Mouse (Mus musculus): ENCODE data around the gene Reps1. TPM values are rescaled to one million over a fixed set of nuclear protein-coding genes. Genes with fewer than 3 reads are reported as not detected.

The Reps1 gene
- total RNA-seq (2014; fragmentation: Nextera tagmentation) (124 and 161 TPM in 2 replicates), total RNA-seq (2017) (36.7 and 37.6 TPM in 2 replicates), polyA plus RNA-seq (2012) (36.1 and 45.8 TPM in 2 replicates)

DNA sequence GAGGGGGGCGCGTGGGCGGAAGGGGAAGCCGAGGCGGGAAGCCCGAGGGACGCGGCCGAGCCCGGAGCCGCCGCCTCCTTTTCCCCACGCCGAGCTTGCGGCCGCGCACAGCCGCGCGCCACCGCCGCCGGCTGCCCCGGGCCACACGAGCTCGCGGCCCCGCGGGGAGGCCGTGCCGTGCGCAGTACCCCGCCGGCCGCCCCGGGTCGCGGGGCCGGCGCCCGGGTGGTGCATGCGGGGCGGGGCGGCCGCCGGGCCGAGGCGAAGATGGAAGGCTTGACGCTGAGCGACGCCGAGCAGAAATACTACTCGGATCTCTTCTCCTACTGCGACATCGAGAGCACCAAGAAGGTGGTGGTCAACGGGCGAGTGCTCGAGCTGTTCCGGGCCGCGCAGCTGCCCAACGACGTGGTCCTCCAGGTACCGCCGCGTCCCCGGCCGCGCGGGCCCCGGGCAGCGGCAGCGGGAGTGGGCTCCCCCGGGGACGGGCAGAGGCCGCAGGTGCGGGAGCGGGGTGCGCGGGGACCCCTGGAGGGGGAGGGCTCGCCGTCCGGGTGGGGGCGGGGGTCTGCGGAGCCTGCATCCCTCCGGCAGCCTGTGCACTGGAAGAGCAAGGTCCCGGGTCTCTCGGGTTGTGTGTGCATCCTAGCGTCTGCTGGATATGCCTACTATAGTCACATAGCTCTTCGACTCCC lies at the start of gene Reps1:
Gene Reps1 (plus strand): TSS at position 166 of the 695 bp plus-strand sequence.
- TF ChIP-seq TAL1 (conservative IDR thresholded peaks at IDR 0.05; ENCODE audit: low read depth, low read length) = no peak
- no peak for TF ChIP-seq CTCF (IDR thresholded peaks at IDR 0.05; ENCODE audit: low read depth, low read length)
- no peak for TF ChIP-seq GATA1 (IDR thresholded peaks at IDR 0.05; ENCODE audit: borderline replicate concordance, low read length)
- no peak for TF ChIP-seq POLR2AphosphoS5 (IDR thresholded peaks at IDR 0.05; ENCODE audit: insufficient replicate concordance, low read depth, low read length)
- no peak for TF ChIP-seq GATA2 (IDR thresholded peaks at IDR 0.05; ENCODE audit: borderline replicate concordance, low read depth, low read length)
- Histone ChIP-seq H3K36me3 (replicated peaks) (peaks cover 14% of the 10 kb centered on the region), H3K9me3 (replicated peaks) (no peaks in the 10 kb centered on the region), H3K4me3 (ENCODE audit: low read depth, low read length) (peak within 1 kb of the TSS; percentile 92), H3K27me3 (ENCODE audit: insufficient read depth, low read length) (no peaks in the 10 kb centered on the region; the same call in 1 of the 2 replicates), H3K4me1 (ENCODE audit: insufficient read depth, low read depth, low read length) (peaks cover 29% of the 10 kb centered on the region)
- 0 out of 2 replicates have a peak, but pooled peaks have one; percentile 11 for ATAC-seq (ENCODE audit: extremely low read depth, insufficient number of reproducible peaks, low FRiP score, poor library complexity, severe bottlenecking)
- DNase-seq (ENCODE audit: low spot score) = peak; percentile 42

DNA sequence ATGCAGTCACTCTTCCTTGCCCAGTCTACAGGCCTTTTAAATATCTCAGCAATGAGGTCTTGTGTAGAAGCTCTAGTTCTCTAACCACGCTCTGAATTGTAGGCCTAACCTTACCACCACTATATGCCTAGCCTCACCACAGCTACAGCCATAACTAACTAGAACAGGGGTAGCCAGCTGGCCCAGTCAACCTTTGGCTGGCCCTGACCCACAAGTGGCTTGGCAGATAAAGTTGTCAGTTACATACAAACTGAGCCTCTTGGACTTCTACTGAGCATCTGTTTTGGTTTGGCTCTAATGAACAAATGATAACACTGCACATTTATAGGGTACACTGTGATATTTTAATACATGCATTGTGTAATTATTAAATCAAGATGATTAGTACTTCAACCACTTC lies 48.9 kb upstream of the Reps1 start:
- no peak for TF ChIP-seq CTCF (IDR thresholded peaks at IDR 0.05; ENCODE audit: low read depth, low read length)
- no peak for TF ChIP-seq GATA2 (IDR thresholded peaks at IDR 0.05; ENCODE audit: borderline replicate concordance, low read depth, low read length)
- TF ChIP-seq TAL1 (conservative IDR thresholded peaks at IDR 0.05; ENCODE audit: low read depth, low read length) = no peak
- no peak for TF ChIP-seq GATA1 (IDR thresholded peaks at IDR 0.05; ENCODE audit: borderline replicate concordance, low read length)
- no peak for TF ChIP-seq POLR2AphosphoS5 (IDR thresholded peaks at IDR 0.05; ENCODE audit: insufficient replicate concordance, low read depth, low read length)
- H3K4me1 ChIP-seq (ENCODE audit: insufficient read depth, low read depth, low read length) = no peaks in the 10 kb centered on the region
- no peak overlapping the region for H3K4me3 ChIP-seq (ENCODE audit: low read depth, low read length)
- H3K36me3 ChIP-seq (replicated peaks) = peaks cover 18% of the 10 kb centered on the region
- H3K9me3 ChIP-seq (replicated peaks) = no peaks in the 10 kb centered on the region
- DNase-seq (ENCODE audit: low spot score) (no peak), ATAC-seq (ENCODE audit: extremely low read depth, insufficient number of reproducible peaks, low FRiP score, poor library complexity, severe bottlenecking) (no peak)
- H3K27me3 ChIP-seq (ENCODE audit: insufficient read depth, low read length) = no peaks in the 10 kb centered on the region

DNA sequence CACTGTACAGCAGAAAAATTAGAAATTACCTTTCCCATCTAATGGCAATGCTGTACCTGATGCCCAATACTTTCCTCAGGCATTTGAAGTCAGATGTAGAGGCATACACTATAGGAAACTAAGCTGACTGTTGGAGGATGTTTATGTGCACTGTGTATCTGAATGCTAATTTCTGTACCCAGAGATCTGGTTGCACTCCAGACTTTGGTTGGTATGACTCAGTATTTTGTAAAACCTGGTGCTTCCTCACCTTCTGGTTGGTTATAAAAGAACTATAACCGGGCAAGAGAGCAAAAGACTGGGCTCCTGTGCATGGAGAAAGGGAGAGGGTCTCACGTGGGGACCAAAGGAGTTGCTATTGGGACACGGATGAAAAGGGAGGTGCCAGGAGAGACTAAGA lies 48.4 kb upstream of the Reps1 start:
- Histone ChIP-seq H3K27me3 (ENCODE audit: insufficient read depth, low read length) (no peaks in the 10 kb centered on the region), H3K9me3 (replicated peaks) (no peaks in the 10 kb centered on the region)

DNA sequence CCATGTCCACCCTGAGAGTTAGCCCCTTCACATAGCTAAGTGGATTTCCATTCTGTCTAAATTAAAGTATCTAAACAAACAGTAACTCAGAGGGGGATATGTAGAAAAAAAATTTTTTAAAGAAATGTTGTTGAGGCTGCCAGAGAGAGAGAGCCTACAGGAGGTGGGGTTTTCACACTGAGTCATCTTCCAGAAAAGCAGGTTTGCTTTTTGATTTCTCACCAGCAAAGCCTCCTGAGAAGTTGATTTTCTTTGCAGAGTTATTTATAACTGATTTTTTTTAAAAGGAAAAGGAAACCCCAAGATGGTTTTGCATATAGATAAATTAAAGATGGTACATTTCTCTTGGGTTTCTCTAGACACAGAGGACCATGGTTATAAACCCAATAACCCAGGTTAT lies 47.5 kb upstream of the Reps1 start:
- TF ChIP-seq CTCF (IDR thresholded peaks at IDR 0.05; ENCODE audit: low read depth, low read length) (no peak), GATA2 (IDR thresholded peaks at IDR 0.05; ENCODE audit: borderline replicate concordance, low read depth, low read length) (no peak), TAL1 (conservative IDR thresholded peaks at IDR 0.05; ENCODE audit: low read depth, low read length) (no peak), GATA1 (IDR thresholded peaks at IDR 0.05; ENCODE audit: borderline replicate concordance, low read length) (no peak), POLR2AphosphoS5 (IDR thresholded peaks at IDR 0.05; ENCODE audit: insufficient replicate concordance, low read depth, low read length) (no peak)

More for the DNA sequence above, 48.4 kb upstream of the Reps1 start:
- Histone ChIP-seq H3K4me3 (ENCODE audit: low read depth, low read length) (no peak overlapping the region), H3K4me1 (ENCODE audit: insufficient read depth, low read depth, low read length) (no peaks in the 10 kb centered on the region), H3K36me3 (replicated peaks) (peaks cover 23% of the 10 kb centered on the region)
- ATAC-seq (ENCODE audit: extremely low read depth, insufficient number of reproducible peaks, low FRiP score, poor library complexity, severe bottlenecking) (no peak), DNase-seq (ENCODE audit: low spot score) (no peak)
- TF ChIP-seq TAL1 (conservative IDR thresholded peaks at IDR 0.05; ENCODE audit: low read depth, low read length) = no peak
- no peak for TF ChIP-seq GATA2 (IDR thresholded peaks at IDR 0.05; ENCODE audit: borderline replicate concordance, low read depth, low read length)

DNA sequence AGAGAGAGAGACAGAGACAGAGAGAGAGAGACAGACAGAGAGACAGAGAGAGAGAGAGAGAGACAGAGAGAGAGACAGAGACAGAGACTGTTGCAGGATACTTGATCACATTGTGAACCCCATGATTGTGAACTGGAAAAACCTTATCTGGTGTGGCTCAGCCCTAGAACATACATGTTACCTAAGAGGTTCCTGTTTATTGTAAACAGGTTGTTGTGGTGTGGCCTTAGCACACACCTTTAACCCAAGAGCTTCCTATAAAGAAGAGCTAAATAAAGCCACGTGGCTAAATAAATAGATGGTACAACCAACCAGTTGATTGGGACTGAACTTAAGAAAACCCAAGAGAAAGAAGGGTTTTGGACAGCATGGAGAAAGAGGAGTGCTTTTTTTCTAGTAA lies 45.9 kb upstream of the Reps1 start:
- H3K27me3 ChIP-seq (ENCODE audit: insufficient read depth, low read length) = no peaks in the 10 kb centered on the region
- no peaks in the 10 kb centered on the region for H3K9me3 ChIP-seq (replicated peaks)
- no peak overlapping the region for H3K4me3 ChIP-seq (ENCODE audit: low read depth, low read length)
- H3K36me3 ChIP-seq (replicated peaks) = peaks cover 38% of the 10 kb centered on the region
- no peak for DNase-seq (ENCODE audit: low spot score)
- no peak for TF ChIP-seq POLR2AphosphoS5 (IDR thresholded peaks at IDR 0.05; ENCODE audit: insufficient replicate concordance, low read depth, low read length)
- no peak for TF ChIP-seq CTCF (IDR thresholded peaks at IDR 0.05; ENCODE audit: low read depth, low read length)
- no peak for TF ChIP-seq GATA2 (IDR thresholded peaks at IDR 0.05; ENCODE audit: borderline replicate concordance, low read depth, low read length)
- no peak for TF ChIP-seq TAL1 (conservative IDR thresholded peaks at IDR 0.05; ENCODE audit: low read depth, low read length)
- no peak for TF ChIP-seq GATA1 (IDR thresholded peaks at IDR 0.05; ENCODE audit: borderline replicate concordance, low read length)
- ATAC-seq (ENCODE audit: extremely low read depth, insufficient number of reproducible peaks, low FRiP score, poor library complexity, severe bottlenecking) = no peak
- no peaks in the 10 kb centered on the region for H3K4me1 ChIP-seq (ENCODE audit: insufficient read depth, low read depth, low read length)

More for the DNA sequence above, 47.5 kb upstream of the Reps1 start:
- H3K27me3 ChIP-seq (ENCODE audit: insufficient read depth, low read length) = no peaks in the 10 kb centered on the region
- no peaks in the 10 kb centered on the region for H3K9me3 ChIP-seq (replicated peaks)
- H3K36me3 ChIP-seq (replicated peaks) = peaks cover 26% of the 10 kb centered on the region
- H3K4me3 ChIP-seq (ENCODE audit: low read depth, low read length) = no peak overlapping the region
- no peak for ATAC-seq (ENCODE audit: extremely low read depth, insufficient number of reproducible peaks, low FRiP score, poor library complexity, severe bottlenecking)
- H3K4me1 ChIP-seq (ENCODE audit: insufficient read depth, low read depth, low read length) = no peaks in the 10 kb centered on the region
- no peak for DNase-seq (ENCODE audit: low spot score)

DNA sequence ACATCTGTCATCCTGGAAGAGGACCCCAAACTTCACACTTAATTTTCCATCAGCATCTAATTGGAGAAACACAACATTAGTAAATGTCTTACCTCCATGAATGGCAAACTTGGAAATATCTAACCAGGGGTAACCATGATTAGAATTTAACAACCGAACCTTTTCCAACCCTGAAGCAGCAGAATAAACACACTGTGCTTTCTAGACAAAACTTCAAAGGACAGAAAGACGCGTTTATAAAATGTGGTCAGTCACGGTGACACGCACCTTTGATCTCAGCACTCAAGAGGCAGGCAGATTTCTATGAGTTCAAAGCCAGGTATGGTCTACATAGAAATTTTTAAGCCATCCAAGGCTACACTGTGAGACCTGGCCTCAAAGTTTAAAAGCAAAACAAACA lies 43.9 kb upstream of the Reps1 start:
- peaks cover 55% of the 10 kb centered on the region for H3K36me3 ChIP-seq (replicated peaks)
- TF ChIP-seq CTCF (IDR thresholded peaks at IDR 0.05; ENCODE audit: low read depth, low read length) (no peak), POLR2AphosphoS5 (IDR thresholded peaks at IDR 0.05; ENCODE audit: insufficient replicate concordance, low read depth, low read length) (no peak), GATA2 (IDR thresholded peaks at IDR 0.05; ENCODE audit: borderline replicate concordance, low read depth, low read length) (no peak), TAL1 (conservative IDR thresholded peaks at IDR 0.05; ENCODE audit: low read depth, low read length) (no peak), GATA1 (IDR thresholded peaks at IDR 0.05; ENCODE audit: borderline replicate concordance, low read length) (no peak)

More for the DNA sequence above, 43.9 kb upstream of the Reps1 start:
- no peak for ATAC-seq (ENCODE audit: extremely low read depth, insufficient number of reproducible peaks, low FRiP score, poor library complexity, severe bottlenecking)
- H3K4me1 ChIP-seq (ENCODE audit: insufficient read depth, low read depth, low read length) = no peaks in the 10 kb centered on the region
- no peak overlapping the region for H3K4me3 ChIP-seq (ENCODE audit: low read depth, low read length)
- H3K9me3 ChIP-seq (replicated peaks) = no peaks in the 10 kb centered on the region
- no peaks in the 10 kb centered on the region for H3K27me3 ChIP-seq (ENCODE audit: insufficient read depth, low read length)
- no peak for DNase-seq (ENCODE audit: low spot score)
